Mouse (Mus musculus): ENCODE results near the gene Dicer1. TPM values are rescaled to one million over a fixed set of nuclear protein-coding genes. Genes with fewer than 3 reads are reported as not detected.
A peak's percentile ranks its signal among the peaks of the same experiment; 100 is the strongest.
"Not testable (repeated sequence)": the region's sequence is repeated elsewhere in the genome, so short reads cannot be mapped to it uniquely, and the experiment has no call there.

Dicer1 gene
- polyA plus RNA-seq, 1 experiment from 2014 or later: 12.5 TPM

- no peaks in the 10 kb centered on the region for H3K36me3 ChIP-seq (ENCODE audit: control insufficient read depth, insufficient read depth, low read length)
- ATAC-seq (ENCODE audit: insufficient read depth, low FRiP score): no peak
- no peak overlapping the region for H3K4me3 ChIP-seq (replicated peaks; ENCODE audit: low read length)
- no peaks in the 10 kb centered on the region for H3K9me3 ChIP-seq (replicated peaks; ENCODE audit: control insufficient read depth, low read length)
- H3K4me2 ChIP-seq (ENCODE audit: low read depth, low read length): no peak overlapping the region
- WGBS: 57% methylated on average over 3 of the region's 3 CpGs
- no peak overlapping the region for H3K27ac ChIP-seq (ENCODE audit: low read length)
- no peak overlapping the region for H3K9ac ChIP-seq (ENCODE audit: low read length)
- peaks cover 4% of the 10 kb centered on the region; the same call in 1 of the 2 replicates for H3K4me1 ChIP-seq (ENCODE audit: control insufficient read depth, insufficient read depth, low read length)
- H3K27me3 ChIP-seq (ENCODE audit: control insufficient read depth, insufficient read depth, low read length): no peaks in the 10 kb centered on the region
Observed at GRCm38 (mm10) chr12:104735993-104736395, 15.8 kb downstream of the Dicer1 start.

GRCm38 (mm10) chr12:104733165-104733564 lies 18.6 kb downstream of the Dicer1 start:
- H3K4me2 ChIP-seq (ENCODE audit: low read depth, low read length): no peak overlapping the region
- H3K36me3 ChIP-seq (ENCODE audit: control insufficient read depth, insufficient read depth, low read length): peaks cover 5% of the 10 kb centered on the region; the same call in 1 of the 2 replicates
- H3K9ac ChIP-seq (ENCODE audit: low read length): no peak overlapping the region
- no peak for ATAC-seq (ENCODE audit: insufficient read depth, low FRiP score)
- no peak overlapping the region for H3K27ac ChIP-seq (ENCODE audit: low read length)
- H3K27me3 ChIP-seq (ENCODE audit: control insufficient read depth, insufficient read depth, low read length): no peaks in the 10 kb centered on the region
- no peak overlapping the region for H3K4me3 ChIP-seq (replicated peaks; ENCODE audit: low read length)
- no peaks in the 10 kb centered on the region for H3K9me3 ChIP-seq (replicated peaks; ENCODE audit: control insufficient read depth, low read length)
- H3K4me1 ChIP-seq (ENCODE audit: control insufficient read depth, insufficient read depth, low read length): no peaks in the 10 kb centered on the region

GRCm38 (mm10) chr12:104731782-104732181 lies 20.0 kb downstream of the Dicer1 start:
- no peak overlapping the region for H3K4me3 ChIP-seq (replicated peaks; ENCODE audit: low read length)
- peaks cover 16% of the 10 kb centered on the region for H3K36me3 ChIP-seq (ENCODE audit: control insufficient read depth, insufficient read depth, low read length)

GRCm38 (mm10) chr12:104726436-104726835 lies 25.3 kb downstream of the Dicer1 start:
- H3K9me3 ChIP-seq (replicated peaks; ENCODE audit: control insufficient read depth, low read length); H3K27ac ChIP-seq (ENCODE audit: low read length); H3K27me3 ChIP-seq (ENCODE audit: control insufficient read depth, insufficient read depth, low read length); H3K4me2 ChIP-seq (ENCODE audit: low read depth, low read length); H3K4me3 ChIP-seq (replicated peaks; ENCODE audit: low read length); H3K4me1 ChIP-seq (ENCODE audit: control insufficient read depth, insufficient read depth, low read length); ATAC-seq (ENCODE audit: insufficient read depth, low FRiP score); H3K9ac ChIP-seq (ENCODE audit: low read length): not testable (repeated sequence)
- peaks cover 16% of the 10 kb centered on the region for H3K36me3 ChIP-seq (ENCODE audit: control insufficient read depth, insufficient read depth, low read length)
- WGBS: 85% methylated on average over 2 of the region's 2 CpGs

More at GRCm38 (mm10) chr12:104731782-104732181, 20.0 kb downstream of the Dicer1 start:
- no peak for ATAC-seq (ENCODE audit: insufficient read depth, low FRiP score)
- no peaks in the 10 kb centered on the region for H3K4me1 ChIP-seq (ENCODE audit: control insufficient read depth, insufficient read depth, low read length)
- H3K27me3 ChIP-seq (ENCODE audit: control insufficient read depth, insufficient read depth, low read length): no peaks in the 10 kb centered on the region
- H3K27ac ChIP-seq (ENCODE audit: low read length): no peak overlapping the region
- no peak overlapping the region for H3K4me2 ChIP-seq (ENCODE audit: low read depth, low read length)
- no peak overlapping the region for H3K9ac ChIP-seq (ENCODE audit: low read length)
- 72% methylated on average over 3 of the region's 3 CpGs for WGBS
- H3K9me3 ChIP-seq (replicated peaks; ENCODE audit: control insufficient read depth, low read length): no peaks in the 10 kb centered on the region

- Histone ChIP-seq H3K27me3 (ENCODE audit: control insufficient read depth, insufficient read depth, low read length) (no peaks in the 10 kb centered on the region), H3K9me3 (replicated peaks; ENCODE audit: control insufficient read depth, low read length) (no peaks in the 10 kb centered on the region), H3K9ac (ENCODE audit: low read length) (no peak overlapping the region), H3K4me3 (replicated peaks; ENCODE audit: low read length) (no peak overlapping the region), H3K4me2 (ENCODE audit: low read depth, low read length) (no peak overlapping the region), H3K4me1 (ENCODE audit: control insufficient read depth, insufficient read depth, low read length) (peaks cover 4% of the 10 kb centered on the region; the same call in 1 of the 2 replicates), H3K36me3 (ENCODE audit: control insufficient read depth, insufficient read depth, low read length) (0 out of 2 replicates have a peak, but pooled peaks cover 6% of the 10 kb centered on the region), H3K27ac (ENCODE audit: low read length) (no peak overlapping the region)
- 91% methylated on average over 10 of the region's 10 CpGs for WGBS
- no peak for ATAC-seq (ENCODE audit: insufficient read depth, low FRiP score)
Observed at GRCm38 (mm10) chr12:104722056-104722455, 29.7 kb downstream of the Dicer1 start.

- H3K27ac ChIP-seq (ENCODE audit: low read length): no peak overlapping the region
- 84% methylated on average over 3 of the region's 3 CpGs for WGBS
- H3K4me1 ChIP-seq (ENCODE audit: control insufficient read depth, insufficient read depth, low read length): peaks cover 4% of the 10 kb centered on the region; the same call in 1 of the 2 replicates
- H3K4me2 ChIP-seq (ENCODE audit: low read depth, low read length): no peak overlapping the region
- H3K9me3 ChIP-seq (replicated peaks; ENCODE audit: control insufficient read depth, low read length): no peaks in the 10 kb centered on the region
- H3K4me3 ChIP-seq (replicated peaks; ENCODE audit: low read length): no peak overlapping the region
- H3K36me3 ChIP-seq (ENCODE audit: control insufficient read depth, insufficient read depth, low read length): 0 out of 2 replicates have a peak, but pooled peaks cover 5% of the 10 kb centered on the region
- no peaks in the 10 kb centered on the region for H3K27me3 ChIP-seq (ENCODE audit: control insufficient read depth, insufficient read depth, low read length)
- ATAC-seq (ENCODE audit: insufficient read depth, low FRiP score): no peak
- H3K9ac ChIP-seq (ENCODE audit: low read length): no peak overlapping the region
Observed at GRCm38 (mm10) chr12:104721011-104721410, 30.7 kb downstream of the Dicer1 start.

- H3K36me3 ChIP-seq (ENCODE audit: control insufficient read depth, insufficient read depth, low read length): 0 out of 2 replicates have a peak, but pooled peaks cover 5% of the 10 kb centered on the region
- peak; percentile 53; the same call in 1 of the 2 replicates for ATAC-seq (ENCODE audit: insufficient read depth, low FRiP score)
- H3K27ac ChIP-seq (ENCODE audit: low read length): no peak overlapping the region
- H3K9me3 ChIP-seq (replicated peaks; ENCODE audit: control insufficient read depth, low read length): no peaks in the 10 kb centered on the region
- no peak overlapping the region for H3K9ac ChIP-seq (ENCODE audit: low read length)
- H3K4me2 ChIP-seq (ENCODE audit: low read depth, low read length): no peak overlapping the region
- H3K4me1 ChIP-seq (ENCODE audit: control insufficient read depth, insufficient read depth, low read length): peaks cover 4% of the 10 kb centered on the region; the same call in 1 of the 2 replicates
- no peak overlapping the region for H3K4me3 ChIP-seq (replicated peaks; ENCODE audit: low read length)
- no peaks in the 10 kb centered on the region for H3K27me3 ChIP-seq (ENCODE audit: control insufficient read depth, insufficient read depth, low read length)
- WGBS: 73% methylated on average over 5 of the region's 5 CpGs
Observed at GRCm38 (mm10) chr12:104718956-104719355, 32.8 kb downstream of the Dicer1 start.

- Histone ChIP-seq H3K9ac (ENCODE audit: low read length) (no peak overlapping the region), H3K27ac (ENCODE audit: low read length) (no peak overlapping the region), H3K4me3 (replicated peaks; ENCODE audit: low read length) (no peak overlapping the region), H3K36me3 (ENCODE audit: control insufficient read depth, insufficient read depth, low read length) (0 out of 2 replicates have a peak, but pooled peaks cover 13% of the 10 kb centered on the region), H3K4me1 (ENCODE audit: control insufficient read depth, insufficient read depth, low read length) (peaks cover 4% of the 10 kb centered on the region; the same call in 1 of the 2 replicates), H3K4me2 (ENCODE audit: low read depth, low read length) (no peak overlapping the region), H3K9me3 (replicated peaks; ENCODE audit: control insufficient read depth, low read length) (no peaks in the 10 kb centered on the region), H3K27me3 (ENCODE audit: control insufficient read depth, insufficient read depth, low read length) (no peaks in the 10 kb centered on the region)
- ATAC-seq (ENCODE audit: insufficient read depth, low FRiP score): no peak
- 87% methylated on average over 5 of the region's 5 CpGs for WGBS
Observed at GRCm38 (mm10) chr12:104716409-104716808, 35.3 kb downstream of the Dicer1 start.

- Histone ChIP-seq H3K9me3 (replicated peaks; ENCODE audit: control insufficient read depth, low read length) (no peaks in the 10 kb centered on the region), H3K4me1 (ENCODE audit: control insufficient read depth, insufficient read depth, low read length) (peaks cover 4% of the 10 kb centered on the region; the same call in 1 of the 2 replicates), H3K27ac (ENCODE audit: low read length) (no peak overlapping the region), H3K36me3 (ENCODE audit: control insufficient read depth, insufficient read depth, low read length) (0 out of 2 replicates have a peak, but pooled peaks cover 13% of the 10 kb centered on the region), H3K27me3 (ENCODE audit: control insufficient read depth, insufficient read depth, low read length) (no peaks in the 10 kb centered on the region), H3K4me3 (replicated peaks; ENCODE audit: low read length) (no peak overlapping the region), H3K4me2 (ENCODE audit: low read depth, low read length) (no peak overlapping the region), H3K9ac (ENCODE audit: low read length) (no peak overlapping the region)
- no peak for ATAC-seq (ENCODE audit: insufficient read depth, low FRiP score)
- WGBS: 93% methylated on average over 5 of the region's 5 CpGs
Observed at GRCm38 (mm10) chr12:104715453-104715852, 36.3 kb downstream of the Dicer1 start.
